Mouse (Mus musculus) olfactory bulb, adult 2 months (tissue): ENCODE measurements around the gene Lrig2.

Experiments used
- CTCF ChIP-seq: fragments of 200-500 bp; IDR thresholded peaks from 2 replicates; pipeline ENCODE4 v1.5.1; 2012; ENCODE audit warnings: low read depth, mild to moderate bottlenecking, low read length, moderate library complexity; ENCODE audit not compliant: insufficient read depth
- POLR2A ChIP-seq: fragments of 200-500 bp; IDR thresholded peaks from 2 replicates; pipeline ENCODE4 v1.6.1; 2012; ENCODE audit warnings: mild to moderate bottlenecking, low read depth, low read length, moderate library complexity; ENCODE audit not compliant: insufficient read depth

GRCm38 (mm10) chr3:104432651-104433050 lies 79.1 kb downstream of the Lrig2 start:
- TF ChIP-seq POLR2A (no peak), CTCF (no peak)
